Mouse (Mus musculus) kidney, adult 2 months (tissue): ENCODE measurements around the gene Zfp575.

ENCODE experiments used
- CTCF ChIP-seq: fragments of 200-500 bp; conservative IDR thresholded peaks from 2 replicates; pipeline ENCODE4 v1.5.1; 2011; ENCODE audit warnings: low read depth, mild to moderate bottlenecking, control low read depth, low read length, moderate library complexity, mixed read lengths; ENCODE audit not compliant: insufficient read depth, insufficient read length
- POLR2A ChIP-seq: fragments of 200-500 bp; IDR thresholded peaks from one replicate; pipeline ENCODE4 v1.6.1; 2011; ENCODE audit warnings: low read depth, low read length, control low read depth

GRCm38 (mm10) chr7:24605561-24605960 lies 18.1 kb upstream of the Zfp575 start:
- TF ChIP-seq CTCF (no peak), POLR2A (no peak)
